Mouse (Mus musculus): ENCODE measurements around the gene Vps9d1. TPM values are rescaled to one million over a fixed set of nuclear protein-coding genes. Genes with fewer than 3 reads are reported as not detected.

The Vps9d1 gene
- polyA plus RNA-seq, 1 experiment from 2014 or later, result 25.9 TPM

GRCm38 (mm10) chr8:123255170-123255569, 1.0 kb upstream of the Vps9d1 start:
- H3K4me2 ChIP-seq, result peak overlapping the region; percentile 96
- peaks cover 12% of the 10 kb centered on the region; the same call in 1 of the 2 replicates for H3K4me1 ChIP-seq (ENCODE audit: insufficient read depth)
- WGBS, result 70% methylated on average over 6 of the region's 6 CpGs
- H3K4me3 ChIP-seq (ENCODE audit: low read depth, low read length), result peak overlapping the region; percentile 90
- H3K9ac ChIP-seq, result peak overlapping the region; percentile 94
- peak; percentile 26; the same call in 1 of the 2 replicates for TF ChIP-seq CTCF (IDR thresholded peaks at IDR 0.05; ENCODE audit: low read depth)
- no peak overlapping the region for H3K27ac ChIP-seq (ENCODE audit: low read depth)
- H3K36me3 ChIP-seq (ENCODE audit: insufficient read depth), result peaks cover 58% of the 10 kb centered on the region
- DNase-seq, result no peak
- no peaks in the 10 kb centered on the region for H3K9me3 ChIP-seq (ENCODE audit: low read depth, low read length)
- H3K27me3 ChIP-seq (ENCODE audit: insufficient read depth, low read length), result no peaks in the 10 kb centered on the region
- ATAC-seq (ENCODE audit: insufficient read depth), result no peak

- no peak for TF ChIP-seq CTCF (IDR thresholded peaks at IDR 0.05; ENCODE audit: low read depth)
- Histone ChIP-seq H3K4me2 (peak overlapping the region; percentile 96), H3K36me3 (ENCODE audit: insufficient read depth) (peaks cover 56% of the 10 kb centered on the region), H3K9ac (peak overlapping the region; percentile 94), H3K27ac (ENCODE audit: low read depth) (peak overlapping the region; percentile 82), H3K4me1 (ENCODE audit: insufficient read depth) (peaks cover 12% of the 10 kb centered on the region; the same call in 1 of the 2 replicates), H3K27me3 (ENCODE audit: insufficient read depth, low read length) (no peaks in the 10 kb centered on the region), H3K9me3 (ENCODE audit: low read depth, low read length) (no peaks in the 10 kb centered on the region), H3K4me3 (ENCODE audit: low read depth, low read length) (peak overlapping the region; percentile 90)
- DNase-seq (peak; percentile 20), ATAC-seq (ENCODE audit: insufficient read depth) (no peak; the same call in none of the 2 replicates)
- 1% methylated on average over 40 of the region's 40 CpGs for WGBS
These were observed 573 bp downstream of the Vps9d1 start for GRCm38 (mm10) chr8:123253451-123254098.

- Histone ChIP-seq H3K9ac (peak overlapping the region; percentile 94), H3K4me2 (peak overlapping the region; percentile 96), H3K27me3 (ENCODE audit: insufficient read depth, low read length) (no peaks in the 10 kb centered on the region), H3K27ac (ENCODE audit: low read depth) (no peak overlapping the region), H3K36me3 (ENCODE audit: insufficient read depth) (peaks cover 56% of the 10 kb centered on the region), H3K9me3 (ENCODE audit: low read depth, low read length) (no peaks in the 10 kb centered on the region), H3K4me3 (ENCODE audit: low read depth, low read length) (peak overlapping the region; percentile 90), H3K4me1 (ENCODE audit: insufficient read depth) (peaks cover 12% of the 10 kb centered on the region; the same call in 1 of the 2 replicates)
- ATAC-seq (ENCODE audit: insufficient read depth) (no peak), DNase-seq (no peak)
- TF ChIP-seq CTCF (IDR thresholded peaks at IDR 0.05; ENCODE audit: low read depth), result no peak
- 43% methylated on average over 4 of the region's 4 CpGs for WGBS
These were observed 1.2 kb downstream of the Vps9d1 start for GRCm38 (mm10) chr8:123252925-123253324.

- Histone ChIP-seq H3K36me3 (ENCODE audit: insufficient read depth) (peaks cover 58% of the 10 kb centered on the region), H3K4me1 (ENCODE audit: insufficient read depth) (peaks cover 12% of the 10 kb centered on the region; the same call in 1 of the 2 replicates), H3K4me2 (no peak overlapping the region), H3K27me3 (ENCODE audit: insufficient read depth, low read length) (no peaks in the 10 kb centered on the region), H3K4me3 (ENCODE audit: low read depth, low read length) (no peak overlapping the region), H3K27ac (ENCODE audit: low read depth) (no peak overlapping the region), H3K9me3 (ENCODE audit: low read depth, low read length) (no peaks in the 10 kb centered on the region), H3K9ac (no peak overlapping the region)
- WGBS, result 89% methylated on average over 5 of the region's 5 CpGs
- DNase-seq, result no peak
- no peak for ATAC-seq (ENCODE audit: insufficient read depth)
- no peak for TF ChIP-seq CTCF (IDR thresholded peaks at IDR 0.05; ENCODE audit: low read depth)
These were observed 3.2 kb downstream of the Vps9d1 start for GRCm38 (mm10) chr8:123250940-123251339.

GRCm38 (mm10) chr8:123248596-123248995, 5.6 kb downstream of the Vps9d1 start:
- Histone ChIP-seq H3K4me1 (ENCODE audit: insufficient read depth) (peaks cover 6% of the 10 kb centered on the region; the same call in 1 of the 2 replicates), H3K9me3 (ENCODE audit: low read depth, low read length) (no peaks in the 10 kb centered on the region), H3K4me2 (no peak overlapping the region), H3K27ac (ENCODE audit: low read depth) (no peak overlapping the region), H3K9ac (no peak overlapping the region), H3K27me3 (ENCODE audit: insufficient read depth, low read length) (no peaks in the 10 kb centered on the region), H3K4me3 (ENCODE audit: low read depth, low read length) (no peak overlapping the region), H3K36me3 (ENCODE audit: insufficient read depth) (peaks cover 76% of the 10 kb centered on the region)
- DNase-seq (no peak), ATAC-seq (ENCODE audit: insufficient read depth) (no peak)
- no peak for TF ChIP-seq CTCF (IDR thresholded peaks at IDR 0.05; ENCODE audit: low read depth)
- 89% methylated on average over 8 of the region's 8 CpGs for WGBS

- DNase-seq (no peak), ATAC-seq (ENCODE audit: insufficient read depth) (no peak)
- 94% methylated on average over 6 of the region's 6 CpGs for WGBS
These were observed 6.4 kb downstream of the Vps9d1 start for GRCm38 (mm10) chr8:123247748-123248147.

GRCm38 (mm10) chr8:123245543-123245942, 8.6 kb downstream of the Vps9d1 start:
- no peaks in the 10 kb centered on the region for H3K4me1 ChIP-seq (ENCODE audit: insufficient read depth)
- WGBS, result 88% methylated on average over 12 of the region's 12 CpGs
- no peak for ATAC-seq (ENCODE audit: insufficient read depth)
- no peak overlapping the region for H3K4me3 ChIP-seq (ENCODE audit: low read depth, low read length)
- TF ChIP-seq CTCF (IDR thresholded peaks at IDR 0.05; ENCODE audit: low read depth), result no peak
- H3K4me2 ChIP-seq, result no peak overlapping the region
- H3K27me3 ChIP-seq (ENCODE audit: insufficient read depth, low read length), result no peaks in the 10 kb centered on the region
- H3K9ac ChIP-seq, result no peak overlapping the region
- H3K36me3 ChIP-seq (ENCODE audit: insufficient read depth), result peaks cover 82% of the 10 kb centered on the region
- H3K27ac ChIP-seq (ENCODE audit: low read depth), result no peak overlapping the region
- DNase-seq, result no peak
- no peaks in the 10 kb centered on the region for H3K9me3 ChIP-seq (ENCODE audit: low read depth, low read length)

More at GRCm38 (mm10) chr8:123247748-123248147, 6.4 kb downstream of the Vps9d1 start:
- no peak overlapping the region for H3K4me2 ChIP-seq
- no peaks in the 10 kb centered on the region for H3K27me3 ChIP-seq (ENCODE audit: insufficient read depth, low read length)
- no peak overlapping the region for H3K4me3 ChIP-seq (ENCODE audit: low read depth, low read length)
- H3K36me3 ChIP-seq (ENCODE audit: insufficient read depth), result peaks cover 83% of the 10 kb centered on the region
- H3K9ac ChIP-seq, result no peak overlapping the region
- no peaks in the 10 kb centered on the region for H3K9me3 ChIP-seq (ENCODE audit: low read depth, low read length)
- no peak overlapping the region for H3K27ac ChIP-seq (ENCODE audit: low read depth)
- no peak for TF ChIP-seq CTCF (IDR thresholded peaks at IDR 0.05; ENCODE audit: low read depth)
- H3K4me1 ChIP-seq (ENCODE audit: insufficient read depth), result 0 out of 2 replicates have a peak, but pooled peaks cover under 1% of the 10 kb centered on the region
